Mouse (Mus musculus) cerebellum, adult 8-10 months (tissue): ENCODE results near the gene Gdf7.

Experiments
- DNase-seq: peaks from one replicate; pipeline ENCODE4 v3.0.0; 2022

The Gdf7 gene

GRCm38 (mm10) chr12:8296154-8296553 lies 5.6 kb downstream of the Gdf7 start:
- DNase-seq, result no peak

GRCm38 (mm10) chr12:8295307-8295913 lies 6.3 kb downstream of the Gdf7 start:
- no peak for DNase-seq

DNA sequence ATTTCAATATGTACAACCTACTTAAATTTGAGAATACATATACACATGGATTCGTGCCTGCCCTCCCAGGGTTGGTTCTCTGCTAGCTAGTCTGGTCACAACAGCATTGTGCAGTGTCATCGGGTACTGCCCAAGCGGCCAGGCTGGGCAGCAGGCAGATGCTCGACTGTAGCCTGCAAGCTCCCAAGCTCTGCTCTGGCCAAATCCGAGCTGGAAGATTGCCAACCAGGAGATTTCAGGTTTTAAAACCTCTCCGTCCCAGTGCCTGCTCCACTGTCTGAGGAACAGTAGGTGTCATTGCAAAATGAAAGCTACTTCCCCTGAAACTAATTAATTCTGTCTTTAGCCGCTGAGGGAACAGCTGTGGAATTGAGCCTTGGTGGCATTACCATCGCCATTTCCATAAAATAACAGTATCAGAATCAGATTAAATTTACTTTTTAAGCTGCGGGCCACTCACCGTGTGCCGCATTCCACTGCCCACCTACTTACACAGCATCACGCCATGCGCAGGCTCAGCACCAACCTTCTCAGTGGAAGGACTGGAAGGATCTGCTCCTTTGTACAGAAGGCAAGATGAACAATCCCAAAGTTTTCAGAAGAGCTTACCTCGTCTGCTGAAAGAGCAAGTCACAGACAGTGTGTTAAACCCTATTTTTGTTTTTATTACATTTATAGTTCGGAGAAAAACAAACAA lies 10.4 kb downstream of the Gdf7 start:
- peak; percentile 53 for DNase-seq

- DNase-seq, result no peak
These were observed 12.3 kb downstream of the Gdf7 start for GRCm38 (mm10) chr12:8289499-8289898.

GRCm38 (mm10) chr12:8289099-8289498 lies 12.7 kb downstream of the Gdf7 start:
- no peak for DNase-seq

DNA sequence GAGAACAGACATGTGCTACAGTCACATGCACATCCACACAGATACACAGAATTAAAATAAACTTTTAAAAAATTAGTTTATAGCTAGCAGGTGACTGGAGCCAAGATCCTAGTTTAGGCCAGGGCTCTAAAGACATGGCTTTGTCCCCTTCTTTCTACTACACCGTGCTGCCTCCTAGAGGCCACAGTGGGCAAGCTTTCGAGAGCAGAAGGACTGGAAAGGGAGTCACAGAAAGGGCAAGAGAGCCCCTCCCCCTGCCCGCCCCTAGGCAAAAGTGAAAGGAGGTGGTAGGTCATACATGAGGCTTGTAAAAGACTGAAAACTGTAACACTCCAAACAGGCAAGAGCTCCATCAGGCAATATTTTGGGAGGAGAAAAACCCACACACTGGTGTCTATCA lies 13.8 kb downstream of the Gdf7 start:
- DNase-seq, result no peak

GRCm38 (mm10) chr12:8281225-8282017 lies 20.3 kb downstream of the Gdf7 start:
- no peak for DNase-seq

DNA sequence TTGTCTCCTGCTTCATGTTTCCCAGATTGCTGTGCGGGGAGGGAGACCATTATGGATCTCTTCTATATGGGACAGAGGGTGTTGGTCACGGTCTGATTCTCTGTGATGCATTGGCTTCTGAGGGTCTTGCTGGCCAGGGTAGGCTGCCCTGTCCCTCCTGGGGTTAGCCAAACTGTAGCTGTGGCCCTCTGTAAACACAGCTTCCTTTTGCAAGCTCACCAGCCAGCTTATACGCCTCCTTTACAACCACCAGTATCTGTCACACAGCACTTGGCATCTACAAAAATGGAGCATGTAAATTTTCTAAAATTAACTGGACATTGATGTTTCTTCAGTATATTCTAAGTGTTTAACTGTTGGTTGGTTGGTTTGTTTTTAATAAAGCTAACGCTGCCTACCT lies 26.3 kb downstream of the Gdf7 start:
- DNase-seq, result no peak

- DNase-seq, result no peak
These were observed 28.1 kb downstream of the Gdf7 start for GRCm38 (mm10) chr12:8273471-8274171.

GRCm38 (mm10) chr12:8271405-8271804 lies 30.3 kb downstream of the Gdf7 start:
- DNase-seq, result no peak

GRCm38 (mm10) chr12:8269627-8270026 lies 32.1 kb downstream of the Gdf7 start:
- DNase-seq, result no peak

- DNase-seq, result no peak
These were observed 35.4 kb downstream of the Gdf7 start for GRCm38 (mm10) chr12:8266311-8266710.

GRCm38 (mm10) chr12:8260297-8260696 lies 41.5 kb downstream of the Gdf7 start:
- DNase-seq, result no peak
